Mouse (Mus musculus) kidney, adult 2 months (tissue): ENCODE measurements at regions not wholly inside any gene's neighbourhood (a gene's known extent, or its start where the extent isn't known, plus 50 kb on each side); places are given as distances from the start of the nearest gene placed in this dataset.

ENCODE experiments used
- DNase-seq: peaks from one replicate; pipeline ENCODE4 v3.0.0; 2021
- H3K27ac ChIP-seq: fragments of 200-500 bp; 2 replicates; pipeline ENCODE4 v1.5.1; 2012; ENCODE audit warnings: low read depth, low read length, control low read depth, inconsistent platforms; ENCODE audit not compliant: insufficient read depth
- H3K27me3 ChIP-seq: fragments of 200-500 bp; replicated peaks from 2 replicates; pipeline ENCODE4 v1.6.1; 2012; ENCODE audit warnings: mild to moderate bottlenecking, moderate library complexity, low read length, inconsistent platforms; ENCODE audit not compliant: control insufficient read depth, insufficient read depth
- H3K36me3 ChIP-seq: fragments of 200-500 bp; 2 replicates; pipeline ENCODE4 v1.6.1; 2012; ENCODE audit warnings: mild to moderate bottlenecking, moderate library complexity, low read length, inconsistent platforms; ENCODE audit not compliant: control insufficient read depth, insufficient read depth
- H3K4me1 ChIP-seq: fragments of 200-500 bp; 2 replicates; pipeline ENCODE4 v1.6.1; 2011; ENCODE audit warnings: low read length; ENCODE audit not compliant: control insufficient read depth, insufficient read depth
- H3K4me3 ChIP-seq: fragments of 200-500 bp; 2 replicates; pipeline ENCODE4 v1.5.1; 2011; ENCODE audit warnings: mild to moderate bottlenecking, low read depth, low read length, control low read depth; ENCODE audit not compliant: insufficient read depth
- CTCF ChIP-seq: fragments of 200-500 bp; conservative IDR thresholded peaks from 2 replicates; pipeline ENCODE4 v1.5.1; 2011; ENCODE audit warnings: low read depth, mild to moderate bottlenecking, control low read depth, low read length, moderate library complexity, mixed read lengths; ENCODE audit not compliant: insufficient read depth, insufficient read length
- POLR2A ChIP-seq: fragments of 200-500 bp; IDR thresholded peaks from one replicate; pipeline ENCODE4 v1.6.1; 2011; ENCODE audit warnings: low read depth, low read length, control low read depth
- WGBS: fragments of 180-500 bp; shearing (Covaris S2); methylation state at CpG from one replicate; pipeline ENCODE4 v1.1.7; 2018; 5-methylcytosine and 5-hydroxymethylcytosine counted together

- no peaks in the 10 kb centered on the region for H3K27me3 ChIP-seq
- H3K36me3 ChIP-seq, result no peaks in the 10 kb centered on the region
- H3K4me1 ChIP-seq, result no peaks in the 10 kb centered on the region
- TF ChIP-seq POLR2A (no peak), CTCF (no peak)
- DNase-seq, result no peak
- H3K27ac ChIP-seq, result no peak overlapping the region
- H3K4me3 ChIP-seq, result no peak overlapping the region
- 97% methylated on average over 1 of the region's 1 CpGs for WGBS
These were observed 601.4 kb upstream of the Camk1g start for GRCm38 (mm10) chr1:193971537-193971936.

DNA sequence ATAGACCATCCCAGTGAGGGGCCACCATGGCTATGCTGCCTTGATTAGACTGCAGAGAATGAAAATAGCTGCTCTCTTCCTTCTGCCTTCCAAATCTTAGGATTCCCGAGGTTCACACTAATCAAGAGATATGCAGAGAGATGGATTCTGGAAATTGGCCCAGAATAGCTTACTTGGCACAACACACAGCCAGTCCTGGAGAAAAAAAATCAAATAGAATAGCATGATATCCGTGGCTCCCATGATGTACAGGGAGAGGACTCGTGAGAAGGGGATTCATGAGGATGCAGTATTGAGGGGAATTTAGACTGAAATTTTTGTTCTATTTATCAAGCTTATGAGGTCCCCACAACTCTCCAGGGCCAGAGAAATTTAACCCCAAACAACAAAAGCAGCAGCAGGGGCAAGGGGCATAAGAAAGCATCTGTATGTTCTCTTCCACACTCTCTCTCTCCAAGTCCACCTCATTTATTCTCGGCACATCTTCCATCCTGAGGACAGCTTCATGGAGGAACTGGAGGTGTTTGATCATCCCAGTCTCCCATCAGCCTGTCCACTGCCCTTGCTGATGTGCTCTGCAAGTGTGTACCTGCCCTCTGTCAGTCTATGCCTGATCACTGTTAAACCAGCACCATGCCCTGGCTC, 599.3 kb upstream of the Camk1g start:
- Histone ChIP-seq H3K4me3 (no peak overlapping the region), H3K4me1 (no peaks in the 10 kb centered on the region; the same call in 1 of the 2 replicates), H3K36me3 (no peaks in the 10 kb centered on the region), H3K27me3 (no peaks in the 10 kb centered on the region), H3K27ac (no peak overlapping the region)
- DNase-seq, result no peak
- 76% methylated on average over 4 of the region's 4 CpGs for WGBS
- TF ChIP-seq POLR2A (no peak), CTCF (no peak)

GRCm38 (mm10) chr1:193967957-193968926, 598.1 kb upstream of the Camk1g start:
- Histone ChIP-seq H3K4me1 (no peaks in the 10 kb centered on the region; the same call in 1 of the 2 replicates), H3K4me3 (no peak overlapping the region), H3K27ac (no peak overlapping the region), H3K36me3 (no peaks in the 10 kb centered on the region), H3K27me3 (no peaks in the 10 kb centered on the region)
- no peak for TF ChIP-seq CTCF
- no peak for TF ChIP-seq POLR2A
- DNase-seq, result no peak
- 82% methylated on average over 4 of the region's 4 CpGs for WGBS

DNA sequence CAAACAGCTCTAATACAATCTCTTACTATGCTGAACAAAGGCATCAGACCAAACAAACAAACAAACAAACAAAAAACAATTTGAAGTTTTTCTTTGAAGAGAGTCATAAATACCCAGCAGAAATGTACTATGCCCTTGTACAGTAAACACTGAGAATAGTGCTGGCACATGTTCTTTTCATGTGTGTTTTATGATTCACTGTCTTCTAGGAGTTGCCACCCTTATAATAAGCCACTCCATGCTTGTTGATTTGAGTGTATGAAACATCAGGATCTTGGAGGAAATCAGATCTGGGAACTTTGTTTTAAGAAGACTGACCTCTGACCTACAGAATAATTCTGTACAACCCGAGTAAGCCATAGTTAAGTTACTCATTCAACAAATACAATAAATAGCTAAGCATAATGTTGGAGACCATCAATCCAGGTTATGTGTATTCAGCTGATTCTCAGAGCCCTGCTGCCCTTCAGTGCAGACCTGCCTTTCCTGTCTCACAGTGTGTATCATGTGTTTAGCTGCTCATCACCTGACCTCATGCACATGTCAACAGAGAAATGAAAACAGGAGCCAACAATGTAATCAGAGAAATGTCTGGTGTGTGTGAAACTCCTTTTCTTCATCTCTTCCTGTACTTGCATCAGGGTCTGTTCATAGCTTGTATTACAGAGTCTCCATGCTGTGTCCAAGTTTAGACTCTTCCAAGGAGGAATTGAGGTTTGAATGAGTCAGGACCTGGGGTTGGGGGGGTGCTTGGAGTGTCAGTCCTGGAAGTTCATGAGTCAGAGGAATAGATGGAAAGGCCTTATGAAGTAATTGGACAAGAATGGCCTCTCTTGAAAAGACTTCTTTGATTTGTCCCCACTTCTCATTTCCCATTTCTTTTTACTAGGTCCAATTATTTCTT, 596.8 kb upstream of the Camk1g start:
- Histone ChIP-seq H3K4me1 (no peaks in the 10 kb centered on the region; the same call in 1 of the 2 replicates), H3K36me3 (no peaks in the 10 kb centered on the region), H3K27me3 (no peaks in the 10 kb centered on the region), H3K27ac (no peak overlapping the region), H3K4me3 (no peak overlapping the region)
- 11% methylated on average over 1 of the region's 1 CpGs for WGBS
- no peak for TF ChIP-seq CTCF
- no peak for TF ChIP-seq POLR2A
- no peak for DNase-seq

GRCm38 (mm10) chr1:193965278-193965677, 595.2 kb upstream of the Camk1g start:
- TF ChIP-seq CTCF (no peak), POLR2A (no peak)
- peak; percentile 2 for DNase-seq

DNA sequence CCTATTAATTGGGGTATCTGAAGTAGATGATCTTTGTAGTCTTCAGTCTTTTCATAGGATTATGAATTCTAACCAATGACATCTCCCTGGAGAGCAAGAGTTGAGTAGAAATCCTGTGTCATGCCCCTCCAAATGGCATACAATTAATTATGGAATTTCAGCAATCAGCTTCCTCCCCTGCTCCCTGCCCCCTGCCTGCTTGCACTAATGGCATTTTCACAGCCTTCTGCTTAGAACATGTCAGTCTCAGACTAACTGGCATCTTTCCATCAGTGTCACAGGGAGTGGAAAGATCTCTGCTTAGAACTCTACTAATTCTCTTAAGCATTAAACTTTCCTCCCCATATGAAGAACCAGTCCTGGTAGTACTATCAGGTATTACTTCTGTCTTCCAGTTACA, 581.8 kb upstream of the Camk1g start:
- TF ChIP-seq POLR2A (no peak), CTCF (no peak)
- Histone ChIP-seq H3K36me3 (no peaks in the 10 kb centered on the region), H3K4me1 (no peaks in the 10 kb centered on the region), H3K4me3 (no peak overlapping the region), H3K27ac (no peak overlapping the region), H3K27me3 (no peaks in the 10 kb centered on the region)
- no peak for DNase-seq

More at GRCm38 (mm10) chr1:193965278-193965677, 595.2 kb upstream of the Camk1g start:
- Histone ChIP-seq H3K27me3 (no peaks in the 10 kb centered on the region), H3K36me3 (no peaks in the 10 kb centered on the region), H3K4me3 (no peak overlapping the region), H3K4me1 (no peaks in the 10 kb centered on the region; the same call in 1 of the 2 replicates), H3K27ac (no peak overlapping the region)
- WGBS, result 55% methylated on average over 1 of the region's 1 CpGs

GRCm38 (mm10) chr1:193949817-193950216, 579.7 kb upstream of the Camk1g start:
- Histone ChIP-seq H3K27me3 (no peaks in the 10 kb centered on the region), H3K4me3 (no peak overlapping the region), H3K4me1 (no peaks in the 10 kb centered on the region), H3K27ac (no peak overlapping the region), H3K36me3 (no peaks in the 10 kb centered on the region)
- DNase-seq, result peak; percentile 3
- TF ChIP-seq POLR2A (no peak), CTCF (no peak)
